Mouse (Mus musculus) heart, adult 18-20 months (tissue): ENCODE results near the gene Nfxl1. TPM values are rescaled to one million over a fixed set of nuclear protein-coding genes. Genes with fewer than 3 reads are reported as not detected.

ENCODE experiments used
- DNase-seq, 2 experiments: peaks; one replicate each; pipeline ENCODE4 v3.0.0; 2021 to 2022; ENCODE audit warnings: mixed read lengths in 1 of 2
- total RNA-seq, 2 experiments: library from RNA; stranded (reverse); gene quantifications; 2 replicates each; pipeline ENCODE4 v1.2.3; 2021

Gene Nfxl1
- total RNA-seq, 2 experiments from 2014 or later, result 3.6 to 4.9 TPM

DNA sequence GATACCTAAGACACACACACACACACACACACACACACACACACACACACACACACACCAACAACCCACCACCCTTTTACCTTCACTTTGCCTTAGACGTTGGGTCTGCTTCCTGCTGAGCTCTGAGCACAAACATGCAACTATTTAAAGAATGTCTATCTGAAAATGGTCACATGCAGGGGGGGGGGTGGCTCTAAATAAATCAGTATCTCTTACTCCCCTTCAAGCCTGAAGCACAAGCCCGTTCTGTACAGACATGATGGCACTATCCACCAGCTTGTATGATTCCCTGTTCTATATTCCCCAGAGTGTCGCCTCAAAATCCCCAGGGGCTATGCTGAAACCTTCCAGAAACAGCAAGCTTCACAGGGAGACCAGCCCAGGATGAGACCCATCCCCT lies 57.7 kb downstream of the Nfxl1 start:
- no peak for DNase-seq

DNA sequence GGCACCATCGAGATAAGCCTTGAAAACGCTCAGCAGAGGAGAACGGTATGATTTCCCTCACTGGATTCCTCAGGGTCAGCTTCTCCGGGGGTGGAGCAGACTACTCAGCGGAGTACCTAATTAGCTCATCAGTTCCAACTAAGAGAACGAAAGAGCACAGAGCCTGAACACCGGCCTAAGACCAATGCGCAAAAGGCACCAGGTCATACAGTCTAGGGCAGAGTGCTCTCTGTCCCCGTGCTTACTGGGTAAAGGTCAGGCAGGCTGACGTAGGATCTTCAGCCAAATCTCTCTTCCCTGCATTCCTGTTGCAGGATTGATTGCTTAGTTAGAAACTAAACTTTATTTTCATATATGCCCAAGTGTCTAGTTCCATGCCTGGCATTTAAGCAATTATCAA lies 61.2 kb downstream of the Nfxl1 start:
- DNase-seq, result no peak

GRCm38 (mm10) chr5:72496756-72497155 lies 62.7 kb downstream of the Nfxl1 start:
- no peak for DNase-seq

- peak in 1 of 2 experiments; percentile 45 for DNase-seq
Observed at GRCm38 (mm10) chr5:72493906-72494305, 65.6 kb downstream of the Nfxl1 start.

DNA sequence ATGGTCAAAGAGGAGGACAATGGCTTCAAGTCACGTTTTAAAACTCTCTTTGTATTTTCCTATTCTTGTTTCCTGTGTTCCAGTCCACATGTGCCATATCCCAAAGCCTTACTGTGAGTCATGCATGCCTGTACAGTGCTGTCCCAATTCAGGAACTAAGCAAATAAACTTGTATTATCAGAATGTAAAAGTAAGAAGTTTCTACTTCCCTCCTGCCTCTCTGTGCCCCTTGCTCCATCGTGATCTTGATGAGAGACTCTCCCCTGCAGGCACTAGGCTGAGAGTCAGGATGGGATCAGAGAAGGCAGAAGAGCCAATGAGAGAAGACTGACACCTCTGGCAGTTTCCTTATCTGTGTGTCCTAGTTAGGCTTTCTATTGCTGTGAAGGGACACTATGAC lies 68.3 kb downstream of the Nfxl1 start:
- no peak for DNase-seq

DNA sequence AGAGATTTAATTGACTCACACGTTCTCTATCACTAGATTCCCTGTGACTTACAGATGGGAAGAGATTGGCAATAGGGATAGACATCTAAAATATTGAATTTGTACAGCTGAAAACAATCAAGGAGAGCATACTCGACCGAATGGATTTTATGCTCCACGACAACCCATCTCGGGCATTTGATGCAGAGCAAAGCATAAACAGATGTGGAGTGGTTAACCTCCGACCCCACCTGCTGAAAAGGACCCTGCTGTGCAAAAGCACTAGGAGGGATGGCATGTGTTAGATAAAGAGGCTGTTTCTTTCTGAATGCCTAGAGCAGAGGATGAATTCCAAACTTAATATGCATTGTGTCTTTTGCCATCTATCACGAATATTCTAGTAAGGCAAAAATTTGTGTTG lies 79.0 kb downstream of the Nfxl1 start:
- DNase-seq, result no peak

DNA sequence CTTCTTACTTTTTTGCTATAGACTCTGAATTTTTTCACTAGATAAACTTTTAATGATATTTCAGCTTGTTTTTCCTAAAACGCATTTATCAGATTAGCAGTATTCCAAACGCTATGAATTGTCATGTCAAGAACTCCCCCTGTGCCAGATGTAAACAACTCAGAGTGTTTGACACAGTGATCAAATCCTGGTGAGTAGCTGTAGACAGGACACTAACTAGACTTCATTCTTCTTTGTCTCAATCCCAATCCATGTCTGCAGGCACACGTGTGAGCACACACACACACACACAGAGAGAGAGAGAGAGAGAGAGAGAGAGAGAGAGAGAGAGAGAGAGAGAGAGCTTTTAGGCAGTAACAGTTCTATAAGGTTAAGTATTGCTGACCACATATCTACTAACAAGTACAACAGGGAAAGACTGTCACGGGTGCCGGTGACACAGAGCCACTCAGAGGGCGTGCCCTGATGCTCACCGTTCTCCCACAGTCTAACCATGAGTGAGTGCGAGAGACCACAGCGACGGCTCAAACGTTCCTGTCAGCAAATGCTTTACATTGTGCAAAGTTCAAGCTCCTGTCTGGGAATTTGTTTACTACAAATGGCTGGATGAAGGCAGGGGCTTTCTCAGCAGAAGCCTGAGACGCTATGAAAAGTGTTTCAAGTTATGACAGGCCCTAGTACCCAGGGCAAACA lies 87.0 kb downstream of the Nfxl1 start:
- no peak for DNase-seq

GRCm38 (mm10) chr5:72471746-72472145 lies 87.7 kb downstream of the Nfxl1 start:
- no peak for DNase-seq

- no peak for DNase-seq
Observed at GRCm38 (mm10) chr5:72464932-72465331, 94.6 kb downstream of the Nfxl1 start.

Other genes starting within 250 kb of the Nfxl1 start
- 100 to 1,000 TPM; 117 to 153 TPM for gene Corin, start 55.2 kb downstream of the Nfxl1 start, total RNA-seq
- gene Zar1, start 21.6 kb upstream of the Nfxl1 start, total RNA-seq, result not detected
- gene Gm5868, start 27.9 kb upstream of the Nfxl1 start, total RNA-seq, result not detected
- gene Cnga1, start 84.6 kb upstream of the Nfxl1 start, total RNA-seq, result under 1 TPM in 1 of 2 experiments, not detected in 1; 0.18 TPM
- gene Nipal1, start 88.1 kb upstream of the Nfxl1 start, total RNA-seq, result not detected
- under 1 TPM; 0.10 to 0.51 TPM for gene Txk, start 193.1 kb upstream of the Nfxl1 start, total RNA-seq